Mouse (Mus musculus): ENCODE results near the gene Gna13. TPM values are rescaled to one million over a fixed set of nuclear protein-coding genes. Genes with fewer than 3 reads are reported as not detected.
A peak's percentile ranks its signal among the peaks of the same experiment; 100 is the strongest.

Gna13 gene
- polyA plus RNA-seq, 1 experiment = 22.0 TPM

GRCm38 (mm10) chr11:109327381-109327780 lies 35.2 kb upstream of the Gna13 start:
- DNase-seq (ENCODE audit: low read depth in 1 of 2, low spot score in 2 of 2) = no peak
- Histone ChIP-seq H3K4me3 (ENCODE audit: extremely low read depth, insufficient read depth, insufficient read length) (no peak overlapping the region), H3K36me3 (ENCODE audit: control insufficient read depth, insufficient read depth, low read length) (no peaks in the 10 kb centered on the region), H3K27me3 (ENCODE audit: control insufficient read depth, insufficient read depth, low read length) (no peaks in the 10 kb centered on the region), H3K4me1 (ENCODE audit: control insufficient read depth, insufficient read depth, insufficient read length) (peaks cover 3% of the 10 kb centered on the region; the same call in 1 of the 2 replicates), H3K27ac (ENCODE audit: insufficient read depth, low read length) (no peak overlapping the region)
- TF ChIP-seq POLR2A (IDR thresholded peaks at IDR 0.05; ENCODE audit: low read depth, low read length) (no peak), CTCF (IDR thresholded peaks at IDR 0.05; ENCODE audit: extremely low read depth, insufficient read depth, insufficient read length, insufficient replicate concordance) (no peak)
- 78% methylated on average over 3 of the region's 3 CpGs for WGBS

- no peak for DNase-seq (ENCODE audit: low read depth in 1 of 2, low spot score in 2 of 2)
- Histone ChIP-seq H3K4me1 (ENCODE audit: control insufficient read depth, insufficient read depth, insufficient read length) (peaks cover 3% of the 10 kb centered on the region; the same call in 1 of the 2 replicates), H3K27ac (ENCODE audit: insufficient read depth, low read length) (no peak overlapping the region), H3K36me3 (ENCODE audit: control insufficient read depth, insufficient read depth, low read length) (no peaks in the 10 kb centered on the region), H3K4me3 (ENCODE audit: extremely low read depth, insufficient read depth, insufficient read length) (no peak overlapping the region), H3K27me3 (ENCODE audit: control insufficient read depth, insufficient read depth, low read length) (no peaks in the 10 kb centered on the region)
- WGBS = 80% methylated on average over 10 of the region's 10 CpGs
- no peak for TF ChIP-seq POLR2A (IDR thresholded peaks at IDR 0.05; ENCODE audit: low read depth, low read length)
- no peak for TF ChIP-seq CTCF (IDR thresholded peaks at IDR 0.05; ENCODE audit: extremely low read depth, insufficient read depth, insufficient read length, insufficient replicate concordance)
These were observed 34.7 kb upstream of the Gna13 start for GRCm38 (mm10) chr11:109327952-109328351.

GRCm38 (mm10) chr11:109329331-109329730 lies 33.3 kb upstream of the Gna13 start:
- no peaks in the 10 kb centered on the region for H3K27me3 ChIP-seq (ENCODE audit: control insufficient read depth, insufficient read depth, low read length)
- H3K27ac ChIP-seq (ENCODE audit: insufficient read depth, low read length) = no peak overlapping the region
- H3K4me1 ChIP-seq (ENCODE audit: control insufficient read depth, insufficient read depth, insufficient read length) = peaks cover 3% of the 10 kb centered on the region; the same call in 1 of the 2 replicates
- H3K4me3 ChIP-seq (ENCODE audit: extremely low read depth, insufficient read depth, insufficient read length) = no peak overlapping the region
- no peaks in the 10 kb centered on the region for H3K36me3 ChIP-seq (ENCODE audit: control insufficient read depth, insufficient read depth, low read length)
- no peak for TF ChIP-seq POLR2A (IDR thresholded peaks at IDR 0.05; ENCODE audit: low read depth, low read length)
- TF ChIP-seq CTCF (IDR thresholded peaks at IDR 0.05; ENCODE audit: extremely low read depth, insufficient read depth, insufficient read length, insufficient replicate concordance) = no peak
- DNase-seq (ENCODE audit: low read depth in 1 of 2, low spot score in 2 of 2) = no peak
- WGBS = 72% methylated on average over 4 of the region's 4 CpGs

- WGBS = 20% methylated on average over 17 of the region's 17 CpGs
- DNase-seq (ENCODE audit: low read depth in 1 of 2, low spot score in 2 of 2) = peak in 1 of 2 experiments; percentile 17
- Histone ChIP-seq H3K4me3 (ENCODE audit: extremely low read depth, insufficient read depth, insufficient read length) (no peak overlapping the region), H3K27ac (ENCODE audit: insufficient read depth, low read length) (no peak overlapping the region), H3K36me3 (ENCODE audit: control insufficient read depth, insufficient read depth, low read length) (no peaks in the 10 kb centered on the region), H3K4me1 (ENCODE audit: control insufficient read depth, insufficient read depth, insufficient read length) (peaks cover 3% of the 10 kb centered on the region; the same call in 1 of the 2 replicates), H3K27me3 (ENCODE audit: control insufficient read depth, insufficient read depth, low read length) (no peaks in the 10 kb centered on the region)
- TF ChIP-seq POLR2A (IDR thresholded peaks at IDR 0.05; ENCODE audit: low read depth, low read length) = no peak
- TF ChIP-seq CTCF (IDR thresholded peaks at IDR 0.05; ENCODE audit: extremely low read depth, insufficient read depth, insufficient read length, insufficient replicate concordance) = no peak
These were observed 31.8 kb upstream of the Gna13 start for GRCm38 (mm10) chr11:109330706-109331393.

GRCm38 (mm10) chr11:109331424-109331824 lies 31.2 kb upstream of the Gna13 start:
- DNase-seq (ENCODE audit: low read depth in 1 of 2, low spot score in 2 of 2) = peak; percentile 91 to 93
- no peak for TF ChIP-seq POLR2A (IDR thresholded peaks at IDR 0.05; ENCODE audit: low read depth, low read length)
- TF ChIP-seq CTCF (IDR thresholded peaks at IDR 0.05; ENCODE audit: extremely low read depth, insufficient read depth, insufficient read length, insufficient replicate concordance) = peak; percentile 89; the same call in 1 of the 2 replicates
- peak overlapping the region; percentile 41; the same call in 1 of the 2 replicates for H3K4me3 ChIP-seq (ENCODE audit: extremely low read depth, insufficient read depth, insufficient read length)
- H3K27ac ChIP-seq (ENCODE audit: insufficient read depth, low read length) = peak overlapping the region; percentile 43; the same call in 1 of the 2 replicates
- no peaks in the 10 kb centered on the region for H3K36me3 ChIP-seq (ENCODE audit: control insufficient read depth, insufficient read depth, low read length)
- no peaks in the 10 kb centered on the region for H3K27me3 ChIP-seq (ENCODE audit: control insufficient read depth, insufficient read depth, low read length)
- peaks cover 3% of the 10 kb centered on the region; the same call in 1 of the 2 replicates for H3K4me1 ChIP-seq (ENCODE audit: control insufficient read depth, insufficient read depth, insufficient read length)
- WGBS = 4% methylated on average over 6 of the region's 6 CpGs

GRCm38 (mm10) chr11:109332722-109333121 lies 29.9 kb upstream of the Gna13 start:
- Histone ChIP-seq H3K27me3 (ENCODE audit: control insufficient read depth, insufficient read depth, low read length) (no peaks in the 10 kb centered on the region), H3K36me3 (ENCODE audit: control insufficient read depth, insufficient read depth, low read length) (no peaks in the 10 kb centered on the region), H3K27ac (ENCODE audit: insufficient read depth, low read length) (no peak overlapping the region), H3K4me3 (ENCODE audit: extremely low read depth, insufficient read depth, insufficient read length) (no peak overlapping the region), H3K4me1 (ENCODE audit: control insufficient read depth, insufficient read depth, insufficient read length) (peaks cover 3% of the 10 kb centered on the region; the same call in 1 of the 2 replicates)
- WGBS = 85% methylated on average over 6 of the region's 6 CpGs
- TF ChIP-seq POLR2A (IDR thresholded peaks at IDR 0.05; ENCODE audit: low read depth, low read length) = no peak
- no peak for DNase-seq (ENCODE audit: low read depth in 1 of 2, low spot score in 2 of 2)

- TF ChIP-seq CTCF (IDR thresholded peaks at IDR 0.05; ENCODE audit: extremely low read depth, insufficient read depth, insufficient read length, insufficient replicate concordance) (no peak), POLR2A (IDR thresholded peaks at IDR 0.05; ENCODE audit: low read depth, low read length) (no peak)
- no peak for DNase-seq (ENCODE audit: low read depth in 1 of 2, low spot score in 2 of 2)
- Histone ChIP-seq H3K4me3 (ENCODE audit: extremely low read depth, insufficient read depth, insufficient read length) (no peak overlapping the region), H3K36me3 (ENCODE audit: control insufficient read depth, insufficient read depth, low read length) (no peaks in the 10 kb centered on the region), H3K4me1 (ENCODE audit: control insufficient read depth, insufficient read depth, insufficient read length) (peaks cover 3% of the 10 kb centered on the region; the same call in 1 of the 2 replicates), H3K27ac (ENCODE audit: insufficient read depth, low read length) (no peak overlapping the region), H3K27me3 (ENCODE audit: control insufficient read depth, insufficient read depth, low read length) (no peaks in the 10 kb centered on the region)
- WGBS = 84% methylated on average over 4 of the region's 4 CpGs
These were observed 27.9 kb upstream of the Gna13 start for GRCm38 (mm10) chr11:109334773-109335172.

Data from spleen, adult 2 months (tissue).